Mouse (Mus musculus): ENCODE measurements around the gene Ccdc137. TPM values are rescaled to one million over a fixed set of nuclear protein-coding genes. Genes with fewer than 3 reads are reported as not detected.

Ccdc137 gene
- polyA plus RNA-seq, 1 experiment from 2014 or later: 51.5 TPM

GRCm38 (mm10) chr11:120453306-120453705 is 4.6 kb upstream of the Ccdc137 start, which contains the start of gene Pde6g:
Pde6g (minus strand) TSS chr11:120453500.
- peaks cover 6% of the 10 kb centered on the region for H3K4me1 ChIP-seq (replicated peaks; ENCODE audit: control insufficient read depth, insufficient read depth, low read length)
- ATAC-seq (replicated peaks; ENCODE audit: low FRiP score): no peak
- WGBS: 86% methylated on average over 4 of the region's 4 CpGs
- no peaks in the 10 kb centered on the region for H3K27me3 ChIP-seq (replicated peaks; ENCODE audit: control insufficient read depth, insufficient read depth, low read length)
- H3K9me3 ChIP-seq (ENCODE audit: control insufficient read depth, low read length): no peaks in the 10 kb centered on the region
- H3K36me3 ChIP-seq (ENCODE audit: control insufficient read depth, insufficient read depth, low read length): no peaks in the 10 kb centered on the region; the same call in 1 of the 2 replicates
- H3K27ac ChIP-seq (ENCODE audit: low read depth, low read length): no peak within 1 kb of the TSS
- H3K9ac ChIP-seq (ENCODE audit: low read depth, low read length): no peak within 1 kb of the TSS
- H3K4me2 ChIP-seq: no peak within 1 kb of the TSS
- no peak for DNase-seq (ENCODE audit: low spot score)
- no peak within 1 kb of the TSS for H3K4me3 ChIP-seq (ENCODE audit: low read depth, low read length)

GRCm38 (mm10) chr11:120454965-120455364 is 3.0 kb upstream of the Ccdc137 start:
- no peak for ATAC-seq (replicated peaks; ENCODE audit: low FRiP score)
- WGBS: 91% methylated on average over 4 of the region's 4 CpGs

GRCm38 (mm10) chr11:120455413-120455812 is 2.5 kb upstream of the Ccdc137 start:
- H3K9ac ChIP-seq (ENCODE audit: low read depth, low read length): no peak overlapping the region
- no peak overlapping the region for H3K4me2 ChIP-seq
- H3K9me3 ChIP-seq (ENCODE audit: control insufficient read depth, low read length): no peaks in the 10 kb centered on the region
- peaks cover 7% of the 10 kb centered on the region; the same call in 1 of the 2 replicates for H3K36me3 ChIP-seq (ENCODE audit: control insufficient read depth, insufficient read depth, low read length)
- H3K27ac ChIP-seq (ENCODE audit: low read depth, low read length): no peak overlapping the region
- 88% methylated on average over 7 of the region's 7 CpGs for WGBS
- H3K4me3 ChIP-seq (ENCODE audit: low read depth, low read length): no peak overlapping the region
- H3K27me3 ChIP-seq (replicated peaks; ENCODE audit: control insufficient read depth, insufficient read depth, low read length): no peaks in the 10 kb centered on the region
- H3K4me1 ChIP-seq (replicated peaks; ENCODE audit: control insufficient read depth, insufficient read depth, low read length): peaks cover 14% of the 10 kb centered on the region
- ATAC-seq (replicated peaks; ENCODE audit: low FRiP score) (no peak), DNase-seq (ENCODE audit: low spot score) (no peak)

More at GRCm38 (mm10) chr11:120454965-120455364, 3.0 kb upstream of the Ccdc137 start:
- DNase-seq (ENCODE audit: low spot score): no peak
- Histone ChIP-seq H3K9me3 (ENCODE audit: control insufficient read depth, low read length) (no peaks in the 10 kb centered on the region), H3K36me3 (ENCODE audit: control insufficient read depth, insufficient read depth, low read length) (peaks cover 5% of the 10 kb centered on the region; the same call in 1 of the 2 replicates), H3K27ac (ENCODE audit: low read depth, low read length) (no peak overlapping the region), H3K27me3 (replicated peaks; ENCODE audit: control insufficient read depth, insufficient read depth, low read length) (no peaks in the 10 kb centered on the region), H3K4me1 (replicated peaks; ENCODE audit: control insufficient read depth, insufficient read depth, low read length) (peaks cover 14% of the 10 kb centered on the region), H3K9ac (ENCODE audit: low read depth, low read length) (no peak overlapping the region), H3K4me3 (ENCODE audit: low read depth, low read length) (no peak overlapping the region), H3K4me2 (no peak overlapping the region)

- no peak for DNase-seq (ENCODE audit: low spot score)
- peaks cover 22% of the 10 kb centered on the region for H3K36me3 ChIP-seq (ENCODE audit: control insufficient read depth, insufficient read depth, low read length)
- peak overlapping the region; percentile 88 for H3K4me2 ChIP-seq
- peaks cover 14% of the 10 kb centered on the region for H3K4me1 ChIP-seq (replicated peaks; ENCODE audit: control insufficient read depth, insufficient read depth, low read length)
- ATAC-seq (replicated peaks; ENCODE audit: low FRiP score): peak; percentile 39
- H3K9me3 ChIP-seq (ENCODE audit: control insufficient read depth, low read length): no peaks in the 10 kb centered on the region
- peak overlapping the region; percentile 84 for H3K27ac ChIP-seq (ENCODE audit: low read depth, low read length)
- H3K27me3 ChIP-seq (replicated peaks; ENCODE audit: control insufficient read depth, insufficient read depth, low read length): no peaks in the 10 kb centered on the region
- peak overlapping the region; percentile 94 for H3K4me3 ChIP-seq (ENCODE audit: low read depth, low read length)
- peak overlapping the region; percentile 95 for H3K9ac ChIP-seq (ENCODE audit: low read depth, low read length)
- WGBS: 11% methylated on average over 14 of the region's 14 CpGs
Observed at GRCm38 (mm10) chr11:120457370-120457769, 545 bp upstream of the Ccdc137 start.

GRCm38 (mm10) chr11:120458847-120459597 is 1.1 kb downstream of the Ccdc137 start:
- WGBS: 53% methylated on average over 6 of the region's 6 CpGs
- no peaks in the 10 kb centered on the region for H3K27me3 ChIP-seq (replicated peaks; ENCODE audit: control insufficient read depth, insufficient read depth, low read length)
- peaks cover 30% of the 10 kb centered on the region for H3K36me3 ChIP-seq (ENCODE audit: control insufficient read depth, insufficient read depth, low read length)
- no peak for DNase-seq (ENCODE audit: low spot score)
- peak overlapping the region; percentile 94 for H3K4me3 ChIP-seq (ENCODE audit: low read depth, low read length)
- peak overlapping the region; percentile 84 for H3K27ac ChIP-seq (ENCODE audit: low read depth, low read length)
- H3K4me2 ChIP-seq: peak overlapping the region; percentile 88
- H3K4me1 ChIP-seq (replicated peaks; ENCODE audit: control insufficient read depth, insufficient read depth, low read length): peaks cover 14% of the 10 kb centered on the region
- H3K9me3 ChIP-seq (ENCODE audit: control insufficient read depth, low read length): no peaks in the 10 kb centered on the region
- ATAC-seq (replicated peaks; ENCODE audit: low FRiP score): no peak
- peak overlapping the region; percentile 95 for H3K9ac ChIP-seq (ENCODE audit: low read depth, low read length)

- Histone ChIP-seq H3K9ac (ENCODE audit: low read depth, low read length) (no peak overlapping the region), H3K4me3 (ENCODE audit: low read depth, low read length) (no peak overlapping the region), H3K36me3 (ENCODE audit: control insufficient read depth, insufficient read depth, low read length) (peaks cover 32% of the 10 kb centered on the region), H3K4me2 (no peak overlapping the region), H3K4me1 (replicated peaks; ENCODE audit: control insufficient read depth, insufficient read depth, low read length) (peaks cover 21% of the 10 kb centered on the region), H3K9me3 (ENCODE audit: control insufficient read depth, low read length) (no peaks in the 10 kb centered on the region), H3K27me3 (replicated peaks; ENCODE audit: control insufficient read depth, insufficient read depth, low read length) (no peaks in the 10 kb centered on the region), H3K27ac (ENCODE audit: low read depth, low read length) (no peak overlapping the region)
- WGBS: 88% methylated on average over 2 of the region's 2 CpGs
- DNase-seq (ENCODE audit: low spot score) (no peak), ATAC-seq (replicated peaks; ENCODE audit: low FRiP score) (no peak)
Observed at GRCm38 (mm10) chr11:120463536-120463935, 5.6 kb downstream of the Ccdc137 start.

GRCm38 (mm10) chr11:120464365-120464764 is 6.5 kb downstream of the Ccdc137 start:
- Histone ChIP-seq H3K4me2 (no peak overlapping the region), H3K36me3 (ENCODE audit: control insufficient read depth, insufficient read depth, low read length) (peaks cover 33% of the 10 kb centered on the region), H3K9ac (ENCODE audit: low read depth, low read length) (no peak overlapping the region), H3K27me3 (replicated peaks; ENCODE audit: control insufficient read depth, insufficient read depth, low read length) (no peaks in the 10 kb centered on the region), H3K27ac (ENCODE audit: low read depth, low read length) (no peak overlapping the region), H3K4me3 (ENCODE audit: low read depth, low read length) (no peak overlapping the region), H3K4me1 (replicated peaks; ENCODE audit: control insufficient read depth, insufficient read depth, low read length) (peaks cover 21% of the 10 kb centered on the region), H3K9me3 (ENCODE audit: control insufficient read depth, low read length) (no peaks in the 10 kb centered on the region)
- ATAC-seq (replicated peaks; ENCODE audit: low FRiP score) (no peak), DNase-seq (ENCODE audit: low spot score) (no peak)
- 87% methylated on average over 5 of the region's 5 CpGs for WGBS

GRCm38 (mm10) chr11:120465521-120465920 is 7.6 kb downstream of the Ccdc137 start:
- H3K36me3 ChIP-seq (ENCODE audit: control insufficient read depth, insufficient read depth, low read length): peaks cover 34% of the 10 kb centered on the region
- H3K4me1 ChIP-seq (replicated peaks; ENCODE audit: control insufficient read depth, insufficient read depth, low read length): peaks cover 17% of the 10 kb centered on the region
- H3K27me3 ChIP-seq (replicated peaks; ENCODE audit: control insufficient read depth, insufficient read depth, low read length): no peaks in the 10 kb centered on the region
- no peak overlapping the region for H3K27ac ChIP-seq (ENCODE audit: low read depth, low read length)
- WGBS: 84% methylated on average over 4 of the region's 4 CpGs
- H3K4me3 ChIP-seq (ENCODE audit: low read depth, low read length): 0 out of 2 replicates have a peak overlapping the region, but pooled peaks have one; percentile 97
- H3K9me3 ChIP-seq (ENCODE audit: control insufficient read depth, low read length): no peaks in the 10 kb centered on the region
- no peak overlapping the region for H3K9ac ChIP-seq (ENCODE audit: low read depth, low read length)
- H3K4me2 ChIP-seq: peak overlapping the region; percentile 82
- DNase-seq (ENCODE audit: low spot score) (no peak), ATAC-seq (replicated peaks; ENCODE audit: low FRiP score) (no peak)
